Mouse (Mus musculus) testis, adult 2 months (tissue): ENCODE measurements at regions not wholly inside any gene's neighbourhood (a gene's known extent, or its start where the extent isn't known, plus 50 kb on each side); places are given as distances from the start of the nearest gene placed in this dataset.
"Not testable (repeated sequence)": the region's sequence is repeated elsewhere in the genome, so short reads cannot be mapped to it uniquely, and the experiment has no call there.

Experiments used
- H3K27ac ChIP-seq: fragments of 200-500 bp; 2 replicates; pipeline ENCODE4 v1.5.1; 2012; ENCODE audit warnings: low read depth, low read length; ENCODE audit not compliant: control insufficient read depth, insufficient read depth
- H3K27me3 ChIP-seq: fragments of 200-500 bp; 2 replicates; pipeline ENCODE4 v1.6.1; 2012; ENCODE audit warnings: mild to moderate bottlenecking, low read length, moderate library complexity; ENCODE audit not compliant: control insufficient read depth, insufficient read depth
- H3K36me3 ChIP-seq: fragments of 200-500 bp; 2 replicates; pipeline ENCODE4 v1.6.1; 2012; ENCODE audit warnings: mild to moderate bottlenecking, low read length; ENCODE audit not compliant: control insufficient read depth, insufficient read depth
- H3K4me1 ChIP-seq: fragments of 200-500 bp; 2 replicates; pipeline ENCODE4 v1.6.1; 2012; ENCODE audit warnings: low read length; ENCODE audit not compliant: control insufficient read depth, insufficient read depth
- H3K4me3 ChIP-seq: fragments of 200-500 bp; 2 replicates; pipeline ENCODE4 v1.5.1; 2012; ENCODE audit warnings: low read depth, mild to moderate bottlenecking, low read length, moderate library complexity, mixed read lengths; ENCODE audit not compliant: control insufficient read depth
- CTCF ChIP-seq: fragments of 200-500 bp; IDR thresholded peaks from 2 replicates; pipeline ENCODE4 v1.5.1; 2012; ENCODE audit warnings: low read depth, mild to moderate bottlenecking, inconsistent platforms, low read length, moderate library complexity; ENCODE audit not compliant: control insufficient read depth, insufficient read depth, insufficient replicate concordance
- POLR2A ChIP-seq: fragments of 200-500 bp; IDR thresholded peaks from 2 replicates; pipeline ENCODE4 v1.6.1; 2012; ENCODE audit warnings: low read depth, mild to moderate bottlenecking, inconsistent platforms, low read length, moderate library complexity; ENCODE audit not compliant: control insufficient read depth

DNA sequence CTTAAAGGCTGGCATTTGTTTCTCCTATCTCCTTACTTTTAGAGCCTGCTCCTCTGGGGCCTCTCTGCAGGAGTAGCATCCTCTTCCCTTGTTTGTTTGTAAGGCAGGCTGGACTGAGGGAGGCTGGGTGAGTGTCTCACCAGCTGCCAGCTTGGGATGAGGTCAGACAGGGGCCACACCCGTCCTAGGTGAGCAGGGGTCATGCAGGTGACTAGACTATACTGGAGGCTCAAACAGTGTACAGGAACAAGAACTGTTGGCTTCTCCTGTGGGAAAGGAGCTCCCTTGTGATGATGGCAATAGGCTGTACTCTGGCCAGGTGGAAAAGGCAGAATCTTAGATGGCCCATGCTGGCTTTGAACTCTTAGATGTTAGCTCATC is 230.4 kb downstream of the Bcl11a start:
- Histone ChIP-seq H3K36me3 (no peaks in the 10 kb centered on the region), H3K27ac (no peak overlapping the region), H3K4me3 (no peak overlapping the region), H3K27me3 (no peaks in the 10 kb centered on the region), H3K4me1 (peaks cover 5% of the 10 kb centered on the region; the same call in 1 of the 2 replicates)
- TF ChIP-seq CTCF (no peak), POLR2A (no peak)

DNA sequence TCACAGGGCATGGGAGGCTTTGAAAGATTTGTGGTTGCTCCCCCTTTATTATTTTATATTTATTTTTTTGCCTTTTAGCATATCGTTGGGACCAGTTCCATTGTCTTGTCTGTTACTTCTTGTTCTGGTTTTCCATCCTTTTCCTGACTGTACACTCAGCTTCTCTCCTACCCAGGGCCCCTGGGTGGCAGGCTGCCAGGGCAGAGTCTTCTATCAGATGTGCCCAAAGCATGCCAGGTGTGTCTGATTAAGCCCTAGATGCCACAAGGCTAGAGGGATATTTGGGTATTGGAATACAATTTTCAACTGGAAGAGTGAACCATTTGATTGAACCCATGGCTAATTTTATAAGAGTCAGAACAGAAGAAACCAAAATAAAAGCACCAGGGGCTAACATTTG is 236.2 kb downstream of the Bcl11a start:
- no peaks in the 10 kb centered on the region for H3K36me3 ChIP-seq
- no peaks in the 10 kb centered on the region for H3K27me3 ChIP-seq
- no peaks in the 10 kb centered on the region for H3K4me1 ChIP-seq
- H3K27ac ChIP-seq: no peak overlapping the region
- no peak for TF ChIP-seq POLR2A
- no peak for TF ChIP-seq CTCF
- no peak overlapping the region for H3K4me3 ChIP-seq

DNA sequence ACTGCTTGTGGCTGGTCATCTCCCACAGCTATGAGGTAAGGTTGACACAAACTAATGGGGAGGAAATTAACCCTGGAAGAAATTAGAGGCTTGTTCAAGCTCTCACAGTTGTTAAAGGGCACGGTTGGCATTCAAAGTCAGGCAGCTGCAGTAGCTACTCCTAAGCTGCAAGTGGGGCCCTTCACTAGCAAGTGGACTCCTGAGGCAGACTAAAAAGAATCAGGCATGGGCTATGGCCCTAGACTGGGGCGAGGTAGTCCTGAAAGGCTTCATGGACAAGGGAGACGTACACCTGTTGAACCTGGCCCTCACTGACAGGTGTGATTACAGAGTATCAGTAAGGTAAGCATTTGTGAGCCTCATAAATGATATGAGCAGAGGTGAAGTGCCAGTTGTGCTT is 237.7 kb downstream of the Bcl11a start:
- no peak for TF ChIP-seq CTCF
- no peak for TF ChIP-seq POLR2A
- no peak overlapping the region for H3K27ac ChIP-seq

GRCm38 (mm10) chr11:24316198-24316597 is 238.3 kb downstream of the Bcl11a start:
- Histone ChIP-seq H3K36me3 (no peaks in the 10 kb centered on the region), H3K27ac (no peak overlapping the region), H3K4me3 (no peak overlapping the region), H3K4me1 (no peaks in the 10 kb centered on the region), H3K27me3 (no peaks in the 10 kb centered on the region)
- TF ChIP-seq POLR2A (no peak), CTCF (no peak)

More for the DNA sequence above, 237.7 kb downstream of the Bcl11a start:
- no peaks in the 10 kb centered on the region for H3K36me3 ChIP-seq
- H3K4me3 ChIP-seq: no peak overlapping the region
- H3K4me1 ChIP-seq: no peaks in the 10 kb centered on the region
- no peaks in the 10 kb centered on the region for H3K27me3 ChIP-seq

GRCm38 (mm10) chr11:24317989-24318735 is 240.3 kb downstream of the Bcl11a start:
- no peaks in the 10 kb centered on the region for H3K4me1 ChIP-seq
- TF ChIP-seq CTCF (no peak), POLR2A (no peak)
- H3K27me3 ChIP-seq: no peaks in the 10 kb centered on the region
- no peak overlapping the region for H3K27ac ChIP-seq
- H3K36me3 ChIP-seq: no peaks in the 10 kb centered on the region
- no peak overlapping the region for H3K4me3 ChIP-seq

- no peak overlapping the region for H3K27ac ChIP-seq
- H3K4me3 ChIP-seq: no peak overlapping the region
- H3K4me1 ChIP-seq: no peaks in the 10 kb centered on the region
- TF ChIP-seq POLR2A (no peak), CTCF (no peak)
- no peaks in the 10 kb centered on the region for H3K27me3 ChIP-seq
- no peaks in the 10 kb centered on the region for H3K36me3 ChIP-seq
These were observed 241.4 kb downstream of the Bcl11a start for GRCm38 (mm10) chr11:24319222-24319621.

- not testable (repeated sequence) for H3K27ac ChIP-seq, H3K27me3 ChIP-seq, H3K4me1 ChIP-seq, H3K4me3 ChIP-seq, H3K36me3 ChIP-seq
These were observed 244.6 kb downstream of the Bcl11a start for GRCm38 (mm10) chr11:24322412-24322811.

DNA sequence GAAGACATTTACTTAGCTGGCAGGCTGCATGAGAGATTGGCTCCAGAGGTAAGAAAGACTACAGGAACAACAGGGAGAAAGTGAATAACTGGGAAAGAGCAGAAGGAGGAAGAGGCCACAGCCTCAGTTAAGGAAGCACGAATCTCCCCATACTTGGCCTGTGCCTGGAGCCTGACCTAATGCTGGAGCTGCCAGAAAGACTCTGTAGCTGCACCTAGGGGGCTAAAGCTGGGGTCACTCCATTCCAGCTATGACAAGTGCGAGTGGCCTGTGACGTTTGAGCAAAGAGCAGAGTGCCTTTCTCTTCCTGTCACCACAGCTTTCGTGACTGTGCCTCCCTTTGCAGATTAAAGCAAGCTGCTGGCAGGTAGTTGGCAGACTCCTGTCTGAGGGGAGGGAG is 250.6 kb downstream of the Bcl11a start:
- no peaks in the 10 kb centered on the region for H3K36me3 ChIP-seq
- H3K27me3 ChIP-seq: no peaks in the 10 kb centered on the region
- H3K27ac ChIP-seq: no peak overlapping the region
- no peak for TF ChIP-seq POLR2A
- TF ChIP-seq CTCF: no peak
- H3K4me3 ChIP-seq: no peak overlapping the region
- H3K4me1 ChIP-seq: no peaks in the 10 kb centered on the region
